10 mouse cellular contexts compared by ENCODE assay signal in genomic region chr3:122295511-122295910, GRCm38 (mm10). TPM values are rescaled to one million over a fixed set of nuclear protein-coding genes. Genes with fewer than 3 reads are reported as not detected.
DNase-seq lines count a peak whose midpoint lies in the region; ATAC-seq lines count a peak whose summit lies in the region.
"Had no signal": no experiment of that assay in that cellular context is flagged by ENCODE, and none has a peak within 500 bp of the region (broad histone marks: within the 10 kb centered on the region; RNA-seq: fewer than 3 reads in every experiment).

No protein-coding gene starts in this region.

- ATAC-seq in heart, embryonic 12.5 days (ENCODE audit: insufficient number of reproducible peaks, low FRiP score): no peak
- no peak for ATAC-seq in hindbrain, embryonic 16.5 days
- peak; percentile 49 for ATAC-seq in liver, embryonic 13.5 days (ENCODE audit: low read depth)
- no peak for ATAC-seq in neural tube, embryonic 12.5 days (ENCODE audit: low FRiP score, low read depth)

- peak; percentile 70 to 75 for DNase-seq in heart, postnatal 10 days
- peak; percentile 91 for DNase-seq in R1 (ENCODE audit: low read depth, low spot score)
- peak; percentile 57 for DNase-seq in embryo, embryonic 11.5 days (ENCODE audit: low read depth, low spot score)
- peak; percentile 70 for DNase-seq in liver, embryonic 13.5 days
- DNase-seq in thymus, postnatal 10 days (ENCODE audit: low spot score in 2 of 2): peak; percentile 39 to 64

- H3K4me2 ChIP-seq in heart, embryonic 12.5 days: no peak overlapping the region
- no peak overlapping the region for H3K4me2 ChIP-seq in hindbrain, embryonic 16.5 days (ENCODE audit: low read length)
- no peak overlapping the region for H3K4me2 ChIP-seq in liver, embryonic 13.5 days
- no peak overlapping the region for H3K4me2 ChIP-seq in neural tube, embryonic 12.5 days (replicated peaks)

- H3K27me3 ChIP-seq in heart, embryonic 12.5 days (replicated peaks): peaks cover 15% of the 10 kb centered on the region; the same call in 1 of the 2 replicates
- no peaks in the 10 kb centered on the region for H3K27me3 ChIP-seq in hindbrain, embryonic 16.5 days (replicated peaks; ENCODE audit: control insufficient read depth, insufficient read depth, low read length)
- H3K27me3 ChIP-seq in liver, embryonic 13.5 days: peaks cover 17% of the 10 kb centered on the region
- H3K27me3 ChIP-seq in neural tube, embryonic 12.5 days (replicated peaks): no peaks in the 10 kb centered on the region
- H3K27me3 ChIP-seq: embryonic facial prominence, embryonic 12.5 days had no signal

- H3K4me1 ChIP-seq in heart, embryonic 12.5 days (replicated peaks): peaks cover 28% of the 10 kb centered on the region
- H3K4me1 ChIP-seq in hindbrain, embryonic 16.5 days (ENCODE audit: control insufficient read depth, insufficient read depth, low read depth, low read length): peaks cover 33% of the 10 kb centered on the region
- H3K4me1 ChIP-seq in liver, embryonic 13.5 days (replicated peaks): peaks cover 34% of the 10 kb centered on the region
- H3K4me1 ChIP-seq in neural tube, embryonic 12.5 days: peaks cover 36% of the 10 kb centered on the region

- H3K36me3 ChIP-seq in heart, embryonic 12.5 days: no peaks in the 10 kb centered on the region
- H3K36me3 ChIP-seq in hindbrain, embryonic 16.5 days (ENCODE audit: control insufficient read depth, insufficient read depth, low read length): no peaks in the 10 kb centered on the region
- H3K36me3 ChIP-seq in liver, embryonic 13.5 days: no peaks in the 10 kb centered on the region
- H3K36me3 ChIP-seq in neural tube, embryonic 12.5 days: no peaks in the 10 kb centered on the region
- H3K36me3 ChIP-seq: embryonic facial prominence, embryonic 12.5 days had no signal

- no peak overlapping the region for H3K9ac ChIP-seq in heart, embryonic 12.5 days
- no peak overlapping the region for H3K9ac ChIP-seq in hindbrain, embryonic 16.5 days (ENCODE audit: low read depth, low read length)
- H3K9ac ChIP-seq in liver, embryonic 13.5 days: no peak overlapping the region
- no peak overlapping the region for H3K9ac ChIP-seq in neural tube, embryonic 12.5 days
- H3K9ac ChIP-seq: embryonic facial prominence, embryonic 12.5 days had no signal

- H3K27ac ChIP-seq in heart, embryonic 12.5 days (ENCODE audit: poor library complexity, severe bottlenecking): no peak overlapping the region
- H3K27ac ChIP-seq in hindbrain, embryonic 16.5 days (ENCODE audit: low read depth, low read length): peak overlapping the region; percentile 99; the same call in 1 of the 2 replicates
- H3K27ac ChIP-seq in liver, embryonic 13.5 days: no peak overlapping the region
- H3K27ac ChIP-seq in neural tube, embryonic 12.5 days: 0 out of 2 replicates have a peak overlapping the region, but pooled peaks have one; percentile 17
- H3K27ac ChIP-seq: macrophage had no signal

- H3K9me3 ChIP-seq in heart, embryonic 12.5 days (replicated peaks): no peaks in the 10 kb centered on the region
- H3K9me3 ChIP-seq in hindbrain, embryonic 16.5 days (ENCODE audit: control insufficient read depth, low read length): no peaks in the 10 kb centered on the region
- H3K9me3 ChIP-seq in liver, embryonic 13.5 days (replicated peaks): no peaks in the 10 kb centered on the region
- no peaks in the 10 kb centered on the region for H3K9me3 ChIP-seq in neural tube, embryonic 12.5 days
- H3K9me3 ChIP-seq: embryonic facial prominence, embryonic 12.5 days had no signal

- WGBS in heart, embryonic 12.5 days: 14% methylated on average over 5 of the region's 5 CpGs
- 8% methylated on average over 5 of the region's 5 CpGs for WGBS in hindbrain, embryonic 16.5 days
- 4% methylated on average over 5 of the region's 5 CpGs for WGBS in liver, embryonic 13.5 days (ENCODE audit: insufficient replicate concordance)
- 14% methylated on average over 5 of the region's 5 CpGs for WGBS in neural tube, embryonic 12.5 days

- no peak overlapping the region for H3K4me3 ChIP-seq in heart, embryonic 12.5 days
- no peak overlapping the region for H3K4me3 ChIP-seq in hindbrain, embryonic 16.5 days (ENCODE audit: low read length)
- H3K4me3 ChIP-seq in liver, embryonic 13.5 days (replicated peaks): no peak overlapping the region
- no peak overlapping the region for H3K4me3 ChIP-seq in neural tube, embryonic 12.5 days
- H3K4me3 ChIP-seq: embryonic facial prominence, embryonic 12.5 days had no signal

- intact Hi-C loops in heart, postnatal 10 days (cut with DNase I): loop anchor here (5.0 kb wide), 1 partner anchor 342 kb away; no protein-coding TSS in a partner anchor

RNA-seq across cellular contexts. Expression of gene Bcar3, which starts 1.6 kb away (rescaled TPM):
- total RNA-seq in heart, postnatal 10 days (2021): 10 to 100 TPM in 1 of 2 experiments, 1 to 10 TPM in 1; 9.3 to 10.0 TPM
- polyA plus RNA-seq in heart, embryonic 12.5 days (2016; fragmentation: Nextera tagmentation; extraction: Ambion mirVana): 6.0 and 7.3 TPM in 2 replicates
- 6.8 and 7.1 TPM in 2 replicates for polyA plus RNA-seq in hindbrain, embryonic 16.5 days (2015; fragmentation: Nextera tagmentation; extraction: Ambion mirVana)
- polyA plus RNA-seq in liver, embryonic 13.5 days (2015; fragmentation: Nextera tagmentation; extraction: Ambion mirVana): 5.0 and 5.5 TPM in 2 replicates
- polyA plus RNA-seq in neural tube, embryonic 12.5 days (2016; fragmentation: Nextera tagmentation; extraction: Ambion mirVana): 13.2 and 14.0 TPM in 2 replicates

RNA-seq across cellular contexts. Expression of gene Dnttip2, which starts 21.3 kb away (rescaled TPM):
- 10 to 100 TPM; 25.3 to 30.9 TPM for total RNA-seq in heart, postnatal 10 days (2021)
- 50.1 and 53.4 TPM in 2 replicates for polyA plus RNA-seq in heart, embryonic 12.5 days (2016; fragmentation: Nextera tagmentation; extraction: Ambion mirVana)
- polyA plus RNA-seq in hindbrain, embryonic 16.5 days (2015; fragmentation: Nextera tagmentation; extraction: Ambion mirVana): 39.8 and 41.7 TPM in 2 replicates
- 52.7 and 65.0 TPM in 2 replicates for polyA plus RNA-seq in liver, embryonic 13.5 days (2015; fragmentation: Nextera tagmentation; extraction: Ambion mirVana)
- 70.4 and 72.8 TPM in 2 replicates for polyA plus RNA-seq in neural tube, embryonic 12.5 days (2016; fragmentation: Nextera tagmentation; extraction: Ambion mirVana)

RNA-seq across cellular contexts. Expression of gene Gclm, which starts 50.2 kb away (rescaled TPM):
- 10 to 100 TPM; 52.4 to 56.0 TPM for total RNA-seq in heart, postnatal 10 days (2021)
- polyA plus RNA-seq in heart, embryonic 12.5 days (2016; fragmentation: Nextera tagmentation; extraction: Ambion mirVana): 108 and 122 TPM in 2 replicates
- 37.1 and 43.8 TPM in 2 replicates for polyA plus RNA-seq in hindbrain, embryonic 16.5 days (2015; fragmentation: Nextera tagmentation; extraction: Ambion mirVana)
- polyA plus RNA-seq in liver, embryonic 13.5 days (2015; fragmentation: Nextera tagmentation; extraction: Ambion mirVana): 455 and 466 TPM in 2 replicates
- 62.3 and 63.9 TPM in 2 replicates for polyA plus RNA-seq in neural tube, embryonic 12.5 days (2016; fragmentation: Nextera tagmentation; extraction: Ambion mirVana)

Comparison
In these comparisons a context has a peak if more than half of its experiments do, and no peak if none do; other contexts are left out.
1. H3K27ac ChIP-seq: peak in hindbrain, embryonic 16.5 days (single experiment) and neural tube, embryonic 12.5 days (single experiment); none in heart, embryonic 12.5 days (single experiment) and liver, embryonic 13.5 days (single experiment).
2. Peak in every context shown above with its lines, with median percentiles within 50 percentile points of each other: DNase-seq.